In the genomic region with DNA sequence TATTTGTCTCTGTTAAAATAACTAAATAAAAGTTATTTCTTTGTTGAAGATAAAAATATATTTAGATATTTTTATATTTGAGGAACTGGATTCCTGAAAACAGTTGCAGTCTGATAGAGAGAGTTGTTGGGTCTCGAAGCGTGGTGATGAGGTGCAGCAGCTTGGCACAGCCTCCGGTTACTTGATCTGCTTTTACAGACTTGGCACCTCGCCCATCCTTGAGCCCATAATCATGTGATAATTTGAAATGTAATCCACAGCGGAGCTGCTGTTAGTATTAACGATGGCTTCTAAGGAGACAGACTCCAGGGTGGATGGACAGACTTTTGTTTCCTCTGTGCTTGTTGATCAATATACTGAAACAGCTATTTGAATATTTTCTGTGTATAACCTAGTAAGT, we compare ENCODE assay signal across 9 mouse cellular contexts. TPM values are rescaled to one million over a fixed set of nuclear protein-coding genes. Genes with fewer than 3 reads are reported as not detected.
DNase-seq lines count a peak whose midpoint lies in the region; ATAC-seq lines count a peak whose summit lies in the region.
"Had no signal": no experiment of that assay in that cellular context is flagged by ENCODE, and none has a peak within 500 bp of the region (broad histone marks: within the 10 kb centered on the region; RNA-seq: fewer than 3 reads in every experiment).

No protein-coding gene starts in this region.

- no peak overlapping the region for H3K27ac ChIP-seq in heart, embryonic 12.5 days (ENCODE audit: poor library complexity, severe bottlenecking)

- peaks cover 36% of the 10 kb centered on the region for H3K4me1 ChIP-seq in heart, embryonic 12.5 days (replicated peaks)

- H3K4me2 ChIP-seq in heart, embryonic 12.5 days: no peak overlapping the region

- peak; percentile 14 to 47 for DNase-seq in frontal cortex, postnatal 10 days (ENCODE audit: low spot score in 2 of 2)
- peak; percentile 58 for DNase-seq in Muller cell, postnatal 12 days (ENCODE audit: inconsistent ontology term)
- DNase-seq in cerebellum, postnatal 36 days: peak; percentile 73 to 76
- peak; percentile 85 for DNase-seq in kidney, postnatal 14 days
- DNase-seq in mesoderm, embryonic 11.5 days (ENCODE audit: low read depth, low spot score): peak; percentile 30

- no peak overlapping the region for H3K4me3 ChIP-seq in heart, embryonic 12.5 days

- no peaks in the 10 kb centered on the region for H3K27me3 ChIP-seq in heart, embryonic 12.5 days (replicated peaks)
- H3K27me3 ChIP-seq: CH12.LX had no signal

- H3K36me3 ChIP-seq in heart, embryonic 12.5 days: no peaks in the 10 kb centered on the region

- ATAC-seq in frontal cortex, adult (ENCODE audit: low TSS enrichment): no peak
- ATAC-seq in heart, embryonic 12.5 days (ENCODE audit: insufficient number of reproducible peaks, low FRiP score): peak; percentile 61; the same call in 1 of the 2 replicates
- ATAC-seq in inflammation-experienced regulatory T-cells, adult 6 months: no peak

- 13% methylated on average over 6 of the region's 6 CpGs for WGBS in heart, embryonic 12.5 days

- H3K9ac ChIP-seq in heart, embryonic 12.5 days: no peak overlapping the region

- no peaks in the 10 kb centered on the region for H3K9me3 ChIP-seq in heart, embryonic 12.5 days (replicated peaks)

RNA-seq across cellular contexts. Expression of a gene that starts 35.3 kb away (rescaled TPM):
- 6.1 and 7.7 TPM in 2 replicates for polyA plus RNA-seq in heart, embryonic 12.5 days (2016; fragmentation: Nextera tagmentation; extraction: Ambion mirVana)
- 10 to 100 TPM; 13.6 to 17.2 (median 16.0) TPM for polyA plus RNA-seq in inflammation-experienced regulatory T-cells, adult 6 months (2017; shearing (Covaris generic))

RNA-seq across cellular contexts. Expression of a gene that starts 53.0 kb away (rescaled TPM):
- polyA plus RNA-seq in heart, embryonic 12.5 days (2016; fragmentation: Nextera tagmentation; extraction: Ambion mirVana): 63.1 and 65.3 TPM in 2 replicates
- polyA plus RNA-seq in inflammation-experienced regulatory T-cells, adult 6 months (2017; shearing (Covaris generic)): 100 to 1,000 TPM in 1 of 3 experiments, 10 to 100 TPM in 2; 92.3 to 115 (median 99.8) TPM

Comparison
In these comparisons a context has a peak if more than half of its experiments do, and no peak if none do; other contexts are left out.
1. DNase-seq: peak in every context shown above with its lines; median percentile 85 in kidney, postnatal 14 days; 74 in cerebellum, postnatal 36 days; 58 in Muller cell, postnatal 12 days; 30 in frontal cortex, postnatal 10 days; 30 in mesoderm, embryonic 11.5 days.